Mouse (Mus musculus) CD4-positive, CD25-positive, alpha-beta regulatory T cell, adult 2 months (primary cell): ENCODE results near the gene Agtpbp1.

Experiments used
- DNase-seq: peaks from one replicate; pipeline ENCODE4 v3.0.0-alpha.2; 2012; ENCODE audit warnings: low read depth, low spot score

Agtpbp1 gene

DNA sequence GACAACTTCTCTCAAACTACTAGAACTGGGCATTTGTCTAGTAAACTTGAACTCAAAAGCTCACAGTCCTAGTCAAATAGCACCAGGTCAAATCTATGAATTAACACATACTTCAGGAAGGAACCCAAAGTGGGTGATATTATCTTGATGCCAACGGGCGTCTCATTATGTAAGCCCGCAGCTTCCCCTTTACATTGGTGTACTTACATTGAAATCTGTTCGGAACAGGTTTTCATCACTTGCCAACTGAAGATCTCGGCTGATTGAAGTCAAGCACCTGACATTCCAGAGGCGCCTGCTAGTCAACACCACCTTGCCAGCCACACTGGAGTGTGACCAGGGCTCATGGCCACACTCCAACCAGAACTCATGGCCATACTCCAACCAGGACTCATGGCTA is 155.7 kb downstream of the Agtpbp1 start:
- DNase-seq = no peak

DNA sequence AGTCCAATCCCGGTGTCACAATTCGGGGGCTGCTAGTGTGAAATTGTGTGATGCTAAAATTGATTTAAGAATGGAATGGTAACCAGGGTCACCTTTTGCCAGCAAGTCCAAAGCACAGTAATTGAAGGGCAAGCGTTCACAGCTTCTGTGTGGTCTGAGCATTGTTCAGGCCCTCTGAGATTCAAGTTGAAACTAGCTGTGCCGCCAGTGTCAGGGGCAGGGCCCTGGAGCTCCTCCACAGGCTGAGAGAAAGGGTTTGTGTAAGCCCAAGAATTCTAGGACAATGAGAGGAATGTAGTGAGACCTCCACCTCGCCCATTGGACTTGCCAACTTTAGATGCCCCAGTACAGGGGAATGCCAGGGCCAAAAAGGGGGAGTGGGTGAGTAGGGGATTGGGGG is 161.2 kb downstream of the Agtpbp1 start:
- no peak for DNase-seq

DNA sequence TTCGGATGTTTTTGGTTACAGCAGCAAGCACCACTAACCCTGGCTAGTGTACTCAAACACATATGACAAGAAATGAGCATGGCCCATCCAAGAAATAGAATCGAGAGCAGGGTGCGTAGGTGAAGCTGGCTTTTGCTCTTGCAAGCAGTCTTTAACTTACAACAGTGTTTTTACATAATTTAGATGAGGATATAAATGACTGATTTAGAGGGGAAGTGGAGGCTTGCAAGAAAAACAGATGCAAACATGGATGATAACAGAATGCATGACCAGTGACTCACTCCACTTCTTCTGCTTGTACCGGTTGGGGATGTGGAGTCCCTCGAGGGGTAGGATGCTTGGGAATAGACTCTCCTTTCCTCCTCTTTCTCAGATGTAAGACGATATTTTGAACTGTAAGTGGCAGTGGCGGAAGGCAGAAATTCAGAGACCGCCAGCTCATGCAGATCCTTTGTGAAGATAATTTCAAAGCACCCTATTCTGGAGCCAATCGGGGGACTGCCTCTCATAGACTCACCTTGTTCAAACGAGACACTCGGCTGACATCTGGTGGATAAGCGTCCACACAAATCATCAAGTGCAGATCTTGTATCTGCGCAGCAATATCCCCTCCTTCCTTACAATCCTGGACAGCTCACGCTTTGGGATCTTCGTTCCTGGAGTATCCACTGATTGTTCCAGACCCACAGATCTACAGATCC is 168.3 kb downstream of the Agtpbp1 start:
- DNase-seq = no peak

DNA sequence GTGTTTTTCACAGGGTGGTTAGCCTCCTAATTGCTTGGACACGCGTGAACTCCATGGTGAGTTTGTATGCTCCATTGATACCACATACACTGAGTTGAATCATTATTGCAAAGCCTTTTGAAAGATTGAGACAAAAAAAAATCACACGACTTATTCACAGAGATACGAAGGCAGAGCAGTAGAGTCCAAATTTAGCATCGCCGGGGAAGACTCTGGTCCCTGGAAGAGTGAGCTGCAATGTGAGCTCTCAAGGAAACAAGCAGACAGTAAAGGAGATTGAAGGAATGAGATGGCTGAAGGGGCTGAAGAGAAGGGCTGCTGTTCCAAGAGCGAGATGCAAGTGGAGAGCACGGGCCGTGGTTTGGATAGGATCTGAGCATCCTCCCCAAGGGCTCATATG is 171.1 kb downstream of the Agtpbp1 start:
- DNase-seq = no peak

DNA sequence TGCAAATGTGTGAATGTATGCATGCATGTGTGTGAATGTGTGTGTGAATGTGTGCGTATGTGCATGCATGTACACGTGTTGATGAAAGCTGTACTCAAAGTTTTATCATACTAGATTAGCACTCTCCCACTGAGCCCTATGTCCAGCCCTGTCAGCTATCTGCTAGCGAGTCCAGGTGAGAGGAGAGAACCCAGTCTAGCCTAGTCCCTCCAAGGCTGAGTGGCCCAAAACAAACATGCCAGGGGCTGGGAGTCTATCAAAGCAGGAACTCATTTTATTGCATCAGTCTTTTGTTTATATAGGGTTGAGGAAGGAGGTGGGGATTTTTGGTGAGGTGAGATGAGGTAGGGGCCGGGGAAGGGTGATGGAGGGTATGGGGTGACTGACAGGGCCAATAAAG is 172.4 kb downstream of the Agtpbp1 start:
- no peak for DNase-seq

DNA sequence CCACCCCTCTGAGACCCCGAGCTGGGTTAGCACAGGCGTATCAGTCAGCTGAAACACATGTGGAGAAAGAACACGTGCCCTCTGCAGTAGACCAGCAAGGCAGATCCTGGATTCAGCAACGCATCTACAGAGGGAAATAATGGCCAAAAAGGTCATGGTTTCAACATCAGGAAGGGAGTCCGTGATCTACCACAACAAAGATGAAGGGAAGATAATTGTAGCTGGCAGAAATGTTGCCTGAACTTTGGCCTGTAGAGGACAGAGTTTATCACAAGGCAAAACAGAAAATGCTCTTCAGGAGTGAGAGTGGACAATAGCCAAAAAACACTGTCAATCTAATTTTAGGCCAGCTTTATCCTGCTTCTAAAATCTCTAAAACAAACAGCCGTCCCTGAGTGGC is 177.8 kb downstream of the Agtpbp1 start:
- no peak for DNase-seq

DNA sequence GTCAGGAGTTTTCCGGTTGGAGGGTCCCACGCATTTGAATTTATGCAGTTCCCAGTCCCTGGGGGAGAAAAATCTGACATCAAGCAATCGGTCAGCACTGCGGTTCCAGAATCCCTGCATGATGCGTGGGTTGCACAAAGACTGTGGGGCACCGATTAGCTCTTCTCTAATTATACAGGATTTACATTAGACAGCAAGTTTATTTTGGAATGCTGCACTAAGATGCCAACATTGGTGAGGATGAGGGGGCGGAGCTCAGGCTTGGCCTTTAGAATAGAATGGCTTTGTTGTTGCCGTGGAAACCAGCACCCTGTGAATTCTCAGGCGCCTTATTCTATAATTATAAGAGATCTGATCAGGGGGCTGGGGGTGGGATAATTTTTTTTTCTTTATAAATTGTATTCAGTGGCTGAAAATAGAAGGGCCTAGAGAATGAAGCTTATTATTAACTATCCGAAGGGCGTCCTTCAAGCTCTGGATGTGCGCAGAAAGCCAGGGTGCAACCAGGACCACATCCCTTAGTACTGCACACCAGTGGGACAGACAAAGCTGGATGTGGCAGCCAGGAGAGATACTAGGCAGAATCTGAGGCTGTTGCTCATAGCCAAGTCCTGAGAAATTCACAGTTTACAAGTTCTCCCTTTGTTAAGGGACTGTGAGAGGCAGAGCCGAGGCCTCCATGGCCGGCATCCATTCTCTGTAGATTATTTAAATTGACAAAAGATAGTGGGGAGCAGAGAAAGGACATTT is 182.8 kb downstream of the Agtpbp1 start:
- no peak for DNase-seq

DNA sequence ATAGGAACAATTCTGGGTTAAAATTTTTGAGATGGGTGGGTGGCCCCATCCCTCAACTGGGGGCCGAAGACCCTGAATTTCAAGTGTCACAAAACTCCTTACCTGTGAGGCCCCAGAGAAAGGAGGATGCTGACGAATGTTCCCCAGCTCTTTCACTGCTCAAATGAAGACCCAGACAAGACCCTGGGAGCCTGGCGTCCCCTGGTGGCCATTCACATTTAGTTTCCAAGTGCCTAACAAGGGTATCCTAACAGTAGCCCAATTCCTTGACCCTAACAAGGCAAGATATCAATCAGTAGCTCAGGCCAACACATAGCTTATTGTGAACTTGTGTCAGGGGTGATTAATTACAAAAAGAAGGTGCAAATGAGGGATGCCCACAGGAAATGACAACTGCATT is 187.5 kb downstream of the Agtpbp1 start:
- peak; percentile 11 for DNase-seq
